22 mouse cellular contexts compared by ENCODE assay signal in the genomic region with DNA sequence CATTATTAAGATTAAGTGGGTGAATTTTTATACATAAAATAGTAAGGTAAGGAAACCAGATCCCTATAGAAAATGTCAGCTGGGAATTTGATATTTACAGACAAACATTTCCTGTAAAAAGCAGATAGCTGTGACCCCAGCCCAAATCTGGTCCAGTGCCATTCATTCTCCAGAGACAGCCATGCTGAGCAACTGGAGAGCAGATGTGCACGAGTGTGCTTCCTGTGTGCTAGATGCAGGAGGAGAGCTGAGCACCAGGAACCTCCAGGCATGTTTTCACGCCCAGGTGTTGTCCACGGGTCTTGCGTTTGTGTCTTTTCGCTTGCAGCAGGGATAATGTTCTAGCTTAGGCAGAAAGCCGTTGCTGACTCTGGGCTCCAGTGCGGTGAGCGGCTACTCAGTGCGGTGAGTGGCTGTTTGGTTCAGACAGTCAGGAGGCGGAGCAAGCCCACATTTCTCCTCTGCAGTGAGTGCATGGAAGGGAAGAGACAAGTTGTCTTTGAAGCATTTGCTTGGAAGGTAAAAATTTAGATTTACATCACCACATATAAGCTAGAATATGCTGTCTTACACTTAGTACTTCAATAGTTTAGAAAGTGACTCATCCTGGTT.
DNase-seq lines count a peak whose midpoint lies in the region; ATAC-seq and TF ChIP-seq lines count a peak whose summit lies in the region.
"Had no signal": no experiment of that assay in that cellular context is flagged by ENCODE, and none has a peak within 500 bp of the region (broad histone marks: within the 10 kb centered on the region; RNA-seq: fewer than 3 reads in every experiment).

No protein-coding gene starts in this region.

- peak; percentile 93 for ATAC-seq in frontal cortex, adult (ENCODE audit: low TSS enrichment)
- peak; percentile 47; the same call in 1 of the 2 replicates for ATAC-seq in limb, embryonic 12.5 days (ENCODE audit: insufficient number of reproducible peaks, insufficient read depth, low FRiP score, low TSS enrichment, low read depth)
- no peak for ATAC-seq in stomach, embryonic 14.5 days (ENCODE audit: insufficient number of reproducible peaks, insufficient read depth, low FRiP score, low read depth)
- ATAC-seq in stomach, postnatal 0 days (ENCODE audit: low FRiP score, low TSS enrichment) = no peak
- ATAC-seq: forebrain, embryonic 14.5 days had no signal

- 74% methylated on average over 10 of the region's 10 CpGs for WGBS in limb, embryonic 12.5 days
- WGBS in limb, embryonic 10.5 days = 87% methylated on average over 10 of the region's 10 CpGs
- 74% methylated on average over 10 of the region's 10 CpGs for WGBS in stomach, embryonic 14.5 days
- 66% methylated on average over 10 of the region's 10 CpGs for WGBS in stomach, postnatal 0 days

- no peak overlapping the region for H3K4me3 ChIP-seq in limb, embryonic 12.5 days (replicated peaks)
- H3K4me3 ChIP-seq in limb, embryonic 10.5 days = no peak overlapping the region
- no peak overlapping the region for H3K4me3 ChIP-seq in stomach, embryonic 14.5 days (ENCODE audit: low read depth, low read length)
- no peak overlapping the region for H3K4me3 ChIP-seq in stomach, postnatal 0 days (ENCODE audit: low read depth, low read length)
- H3K4me3 ChIP-seq: erythroblast, embryonic 14.5 days; heart, embryonic 12.5 days; hindbrain, embryonic 15.5 days; liver, embryonic 13.5 days; midbrain, embryonic 12.5 days had no signal

- TF ChIP-seq EP300 in stomach, postnatal 0 days (optimal IDR thresholded peaks at IDR 0.05) = no peak

- H3K9me3 ChIP-seq in limb, embryonic 12.5 days = no peaks in the 10 kb centered on the region
- no peaks in the 10 kb centered on the region for H3K9me3 ChIP-seq in limb, embryonic 10.5 days (replicated peaks)
- no peaks in the 10 kb centered on the region for H3K9me3 ChIP-seq in stomach, embryonic 14.5 days (ENCODE audit: control insufficient read depth, low read depth, low read length)
- H3K9me3 ChIP-seq in stomach, postnatal 0 days (ENCODE audit: control insufficient read depth, low read length) = no peaks in the 10 kb centered on the region
- H3K9me3 ChIP-seq: hindbrain, embryonic 15.5 days; liver, embryonic 13.5 days; midbrain, embryonic 12.5 days had no signal

- no peak overlapping the region for H3K27ac ChIP-seq in limb, embryonic 12.5 days
- no peak overlapping the region for H3K27ac ChIP-seq in limb, embryonic 10.5 days
- peak overlapping the region; percentile 15; the same call in 1 of the 2 replicates for H3K27ac ChIP-seq in stomach, embryonic 14.5 days (ENCODE audit: low read length)
- no peak overlapping the region for H3K27ac ChIP-seq in stomach, postnatal 0 days (replicated peaks)
- H3K27ac ChIP-seq: hindbrain, embryonic 15.5 days; liver, embryonic 13.5 days; midbrain, embryonic 12.5 days had no signal

- DNase-seq in frontal cortex, postnatal 25 days (ENCODE audit: low spot score in 2 of 2) = no peak
- no peak for DNase-seq in limb, embryonic 10.5 days (ENCODE audit: low spot score)
- no peak for DNase-seq in stomach, postnatal 0 days (ENCODE audit: low spot score)
- no peak for DNase-seq in urinary bladder, postnatal 36 days (ENCODE audit: low spot score in 2 of 2)
- DNase-seq: cerebellum, adult 11 months; cerebellum, postnatal 10 days; gastrocnemius, postnatal 14 days; heart, adult 18-20 months; heart, postnatal 14 days; kidney, adult 8-10 months; kidney, postnatal 10 days; liver, embryonic 13.5 days; lung, adult 2 months had no signal

- no peak for TF ChIP-seq CTCF in stomach, postnatal 0 days (IDR thresholded peaks at IDR 0.05; ENCODE audit: low read depth)

- no peak overlapping the region for H3K4me2 ChIP-seq in limb, embryonic 12.5 days
- H3K4me2 ChIP-seq in stomach, embryonic 14.5 days (replicated peaks; ENCODE audit: low read depth, low read length) = no peak overlapping the region
- no peak overlapping the region for H3K4me2 ChIP-seq in stomach, postnatal 0 days (replicated peaks; ENCODE audit: low read depth)
- H3K4me2 ChIP-seq: heart, embryonic 12.5 days; hindbrain, embryonic 15.5 days; liver, embryonic 13.5 days; midbrain, embryonic 12.5 days had no signal

- H3K27me3 ChIP-seq in limb, embryonic 12.5 days = no peaks in the 10 kb centered on the region
- H3K27me3 ChIP-seq in limb, embryonic 10.5 days (ENCODE audit: low read depth, poor library complexity, severe bottlenecking) = no peaks in the 10 kb centered on the region
- H3K27me3 ChIP-seq in stomach, embryonic 14.5 days (ENCODE audit: control insufficient read depth, insufficient read depth, low read length) = no peaks in the 10 kb centered on the region
- H3K27me3 ChIP-seq in stomach, postnatal 0 days (ENCODE audit: control insufficient read depth, insufficient read depth, low read length) = no peaks in the 10 kb centered on the region
- H3K27me3 ChIP-seq: heart, embryonic 12.5 days; hindbrain, embryonic 15.5 days; liver, embryonic 13.5 days; midbrain, embryonic 12.5 days; Patski had no signal

- H3K9ac ChIP-seq in limb, embryonic 12.5 days (replicated peaks) = no peak overlapping the region
- H3K9ac ChIP-seq in stomach, embryonic 14.5 days (replicated peaks; ENCODE audit: low read depth, low read length) = no peak overlapping the region
- no peak overlapping the region for H3K9ac ChIP-seq in stomach, postnatal 0 days (ENCODE audit: low read length)
- H3K9ac ChIP-seq: heart, embryonic 12.5 days; hindbrain, embryonic 15.5 days; liver, embryonic 13.5 days; midbrain, embryonic 12.5 days had no signal

- H3K36me3 ChIP-seq in limb, embryonic 12.5 days = 0 out of 2 replicates have a peak, but pooled peaks cover 7% of the 10 kb centered on the region
- H3K36me3 ChIP-seq in limb, embryonic 10.5 days = no peaks in the 10 kb centered on the region
- H3K36me3 ChIP-seq in stomach, embryonic 14.5 days (ENCODE audit: control insufficient read depth, insufficient read depth, low read length) = no peaks in the 10 kb centered on the region
- peaks cover 2% of the 10 kb centered on the region; the same call in 1 of the 2 replicates for H3K36me3 ChIP-seq in stomach, postnatal 0 days (ENCODE audit: control insufficient read depth, insufficient read depth, low read length)
- H3K36me3 ChIP-seq: liver, embryonic 13.5 days had no signal

- H3K4me1 ChIP-seq in limb, embryonic 12.5 days (replicated peaks) = peaks cover 4% of the 10 kb centered on the region
- peaks cover 14% of the 10 kb centered on the region for H3K4me1 ChIP-seq in limb, embryonic 10.5 days
- H3K4me1 ChIP-seq in stomach, embryonic 14.5 days (ENCODE audit: control insufficient read depth, insufficient read depth, low read length) = 0 out of 2 replicates have a peak, but pooled peaks cover 5% of the 10 kb centered on the region
- H3K4me1 ChIP-seq in stomach, postnatal 0 days (replicated peaks; ENCODE audit: control insufficient read depth, insufficient read depth) = no peaks in the 10 kb centered on the region
- H3K4me1 ChIP-seq: hindbrain, embryonic 15.5 days; liver, embryonic 13.5 days had no signal

Comparison
In these comparisons a context has a peak if more than half of its experiments do, and no peak if none do; other contexts are left out.
1. ATAC-seq: peak in frontal cortex, adult (single experiment) and limb, embryonic 12.5 days (single experiment); none in stomach, embryonic 14.5 days (single experiment) and stomach, postnatal 0 days (single experiment).